Mouse (Mus musculus) limb, embryonic 11.5 days (tissue): Measurements from ENCODE around the gene Dact2. TPM values are rescaled to one million over a fixed set of nuclear protein-coding genes. Genes with fewer than 3 reads are reported as not detected.

ENCODE experiments used
- ATAC-seq: fragments of 200-750 bp; cut with Nextera tagmentation; 2 replicates; pipeline ENCODE4 v1.8.0; 2017; ENCODE audit warnings: low read depth; ENCODE audit not compliant: insufficient number of reproducible peaks, low FRiP score, low TSS enrichment
- DNase-seq: peaks from one replicate; pipeline ENCODE4 v3.0.0-alpha.2; 2015; ENCODE audit warnings: low spot score
- H3K27ac ChIP-seq: fragments of 300-500 bp; sonication (generic); replicated peaks from 2 replicates; pipeline ENCODE4 v1.5.1; 2014; ENCODE audit warnings: low read depth, mild to moderate bottlenecking, low read length
- H3K27me3 ChIP-seq: fragments of 300-500 bp; sonication (generic); 2 replicates; pipeline ENCODE4 v1.6.1; 2014; ENCODE audit warnings: mild to moderate bottlenecking, low read length, mixed read lengths; ENCODE audit not compliant: control insufficient read depth, insufficient read depth
- H3K36me3 ChIP-seq: fragments of 300-500 bp; sonication (generic); 2 replicates; pipeline ENCODE4 v1.6.1; 2014; ENCODE audit warnings: mild to moderate bottlenecking, low read length, moderate library complexity, mixed read lengths; ENCODE audit not compliant: control insufficient read depth, insufficient read depth
- H3K4me1 ChIP-seq: fragments of 300-500 bp; sonication (generic); 2 replicates; pipeline ENCODE4 v1.6.1; 2014; ENCODE audit warnings: low read length, mixed read lengths; ENCODE audit not compliant: control insufficient read depth, insufficient read depth
- H3K4me2 ChIP-seq: fragments of 300-500 bp; sonication (generic); 2 replicates; pipeline ENCODE4 v1.6.1; 2014; ENCODE audit warnings: low read depth, mild to moderate bottlenecking, moderate library complexity; ENCODE audit not compliant: severe bottlenecking
- H3K4me3 ChIP-seq: fragments of 300-500 bp; sonication (generic); 2 replicates; pipeline ENCODE4 v1.5.1; 2014; ENCODE audit warnings: low read depth, low read length
- H3K9ac ChIP-seq: fragments of 300-500 bp; sonication (generic); 2 replicates; pipeline ENCODE4 v1.6.1; 2014; ENCODE audit warnings: mild to moderate bottlenecking, low read length
- H3K9me3 ChIP-seq: fragments of 300-500 bp; sonication (generic); 2 replicates; pipeline ENCODE4 v1.6.1; 2016; ENCODE audit warnings: low read length; ENCODE audit not compliant: control insufficient read depth
- WGBS: fragments of 180-500 bp; shearing (Covaris S2); extraction: QIAGEN DNeasy Blood & Tissue Kit; methylation state at CpG from one replicate; pipeline ENCODE4 v1.1.7; 2014; 5-methylcytosine and 5-hydroxymethylcytosine counted together
- polyA plus RNA-seq: library from polyadenylated mRNA; unstranded; fragments of >200 nt; fragmentation: Nextera tagmentation; extraction: Ambion mirVana; gene quantifications from 2 replicates; pipeline ENCODE4 v1.2.1, GENCODE M21; 2014

The Dact2 gene
- polyA plus RNA-seq, 1 experiment from 2014 or later = 1.3 TPM

DNA sequence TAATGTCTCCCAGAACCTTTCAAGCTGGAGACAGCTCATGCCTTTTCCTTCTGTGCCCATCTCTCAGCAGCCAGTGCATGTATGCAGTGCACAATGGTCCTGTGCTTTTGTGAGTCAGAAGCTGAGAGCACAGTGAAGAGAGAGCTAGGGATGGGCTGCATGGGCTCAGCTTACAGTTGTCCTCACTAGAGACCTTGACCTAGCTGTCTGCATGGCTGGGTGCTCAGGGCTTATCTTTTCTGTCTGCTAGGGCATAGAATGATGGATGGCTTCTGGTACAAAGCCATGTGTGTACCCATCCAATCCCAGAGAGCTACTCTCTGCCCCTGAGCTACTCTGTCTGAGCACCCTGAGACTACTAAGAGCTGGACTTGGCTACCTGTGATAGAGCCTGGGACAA is 17.0 kb downstream of the Dact2 start:
- Histone ChIP-seq H3K4me3 (no peak overlapping the region), H3K4me2 (no peak overlapping the region), H3K27me3 (no peaks in the 10 kb centered on the region), H3K9ac (no peak overlapping the region), H3K36me3 (no peaks in the 10 kb centered on the region), H3K4me1 (0 out of 2 replicates have a peak, but pooled peaks cover 2% of the 10 kb centered on the region), H3K27ac (no peak overlapping the region), H3K9me3 (no peaks in the 10 kb centered on the region)
- DNase-seq (no peak), ATAC-seq (no peak)

- no peaks in the 10 kb centered on the region for H3K36me3 ChIP-seq
Observed at GRCm38 (mm10) chr17:14186176-14186575, 17.9 kb downstream of the Dact2 start.

DNA sequence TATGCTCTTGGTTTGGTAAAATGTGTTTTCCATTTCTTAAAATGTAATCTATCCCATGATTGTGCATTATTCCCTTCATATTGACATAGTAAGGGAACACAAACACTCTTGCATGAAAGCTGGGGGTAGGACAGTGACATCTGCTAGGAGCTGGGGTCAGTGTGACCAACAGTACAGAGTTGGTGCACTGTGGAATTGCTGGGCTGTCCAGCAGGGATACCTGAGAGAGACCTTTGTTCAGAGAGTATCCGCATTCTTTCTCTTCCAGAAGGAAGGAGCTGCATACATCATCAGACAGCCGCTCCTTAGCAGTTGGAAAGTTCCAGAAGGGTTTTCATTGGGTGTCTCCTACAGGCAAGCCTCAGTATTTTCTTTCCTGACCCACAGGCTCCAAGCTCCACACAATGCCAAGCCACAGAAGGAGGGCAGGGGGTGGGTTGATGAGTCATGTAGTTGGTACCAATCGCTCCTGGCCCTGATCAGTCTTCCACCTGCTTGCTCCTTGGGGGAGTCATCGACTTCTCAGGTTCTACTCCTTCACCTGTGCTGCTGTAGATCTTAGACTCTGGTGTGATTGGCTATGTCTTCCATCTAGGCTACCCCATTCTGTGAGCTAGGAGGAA is 19.8 kb downstream of the Dact2 start:
- H3K4me1 ChIP-seq = 0 out of 2 replicates have a peak, but pooled peaks cover 2% of the 10 kb centered on the region
- no peak overlapping the region for H3K4me3 ChIP-seq
- no peak overlapping the region for H3K4me2 ChIP-seq
- no peak overlapping the region for H3K9ac ChIP-seq
- no peaks in the 10 kb centered on the region for H3K9me3 ChIP-seq
- WGBS = 87% methylated on average over 4 of the region's 4 CpGs
- H3K27ac ChIP-seq = no peak overlapping the region
- H3K36me3 ChIP-seq = no peaks in the 10 kb centered on the region
- DNase-seq (no peak), ATAC-seq (no peak)
- H3K27me3 ChIP-seq = no peaks in the 10 kb centered on the region

More at GRCm38 (mm10) chr17:14186176-14186575, 17.9 kb downstream of the Dact2 start:
- Histone ChIP-seq H3K27me3 (no peaks in the 10 kb centered on the region), H3K4me3 (no peak overlapping the region), H3K9me3 (no peaks in the 10 kb centered on the region), H3K27ac (no peak overlapping the region), H3K4me2 (no peak overlapping the region), H3K9ac (no peak overlapping the region), H3K4me1 (0 out of 2 replicates have a peak, but pooled peaks cover 2% of the 10 kb centered on the region)
- 94% methylated on average over 3 of the region's 3 CpGs for WGBS
- ATAC-seq = no peak
- no peak for DNase-seq

GRCm38 (mm10) chr17:14183717-14184116 is 20.4 kb downstream of the Dact2 start:
- Histone ChIP-seq H3K9me3 (no peaks in the 10 kb centered on the region), H3K9ac (no peak overlapping the region), H3K4me3 (no peak overlapping the region), H3K4me2 (no peak overlapping the region), H3K27ac (no peak overlapping the region), H3K36me3 (no peaks in the 10 kb centered on the region), H3K4me1 (0 out of 2 replicates have a peak, but pooled peaks cover 2% of the 10 kb centered on the region), H3K27me3 (no peaks in the 10 kb centered on the region)
- ATAC-seq (no peak), DNase-seq (no peak)
- 81% methylated on average over 4 of the region's 4 CpGs for WGBS

DNA sequence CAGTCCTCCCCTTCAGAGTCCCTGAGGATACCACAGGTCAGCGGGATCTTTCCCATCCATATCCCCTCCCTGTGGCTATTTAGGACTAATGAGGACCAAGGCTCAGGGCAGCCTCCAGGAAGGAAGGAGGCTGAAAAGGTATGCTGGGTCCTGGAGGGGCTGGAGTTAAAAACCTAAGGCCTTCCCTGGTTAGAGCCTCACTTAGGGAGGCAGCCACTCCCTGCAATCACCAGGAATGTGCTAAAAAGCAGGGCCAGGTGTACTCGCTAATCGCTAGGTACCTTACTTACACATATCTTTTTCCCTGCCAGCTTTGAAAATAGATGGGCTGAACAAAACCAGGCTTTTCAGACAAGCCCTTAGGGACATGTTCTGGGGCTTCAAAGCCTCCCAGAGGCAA is 21.2 kb downstream of the Dact2 start:
- H3K27ac ChIP-seq = no peak overlapping the region
- 0 out of 2 replicates have a peak, but pooled peaks cover 2% of the 10 kb centered on the region for H3K4me1 ChIP-seq
- H3K4me3 ChIP-seq = no peak overlapping the region
- H3K9me3 ChIP-seq = no peaks in the 10 kb centered on the region
- no peak overlapping the region for H3K4me2 ChIP-seq
- ATAC-seq (no peak), DNase-seq (no peak)
- no peaks in the 10 kb centered on the region for H3K27me3 ChIP-seq
- 57% methylated on average over 3 of the region's 3 CpGs for WGBS
- H3K9ac ChIP-seq = no peak overlapping the region
- H3K36me3 ChIP-seq = no peaks in the 10 kb centered on the region

GRCm38 (mm10) chr17:14178911-14179310 is 25.2 kb downstream of the Dact2 start:
- no peaks in the 10 kb centered on the region for H3K27me3 ChIP-seq
- ATAC-seq (no peak), DNase-seq (no peak)
- H3K36me3 ChIP-seq = no peaks in the 10 kb centered on the region
- 75% methylated on average over 4 of the region's 4 CpGs for WGBS
- no peaks in the 10 kb centered on the region for H3K9me3 ChIP-seq
- H3K4me1 ChIP-seq = 0 out of 2 replicates have a peak, but pooled peaks cover 2% of the 10 kb centered on the region
- no peak overlapping the region for H3K9ac ChIP-seq
- no peak overlapping the region for H3K27ac ChIP-seq
- H3K4me3 ChIP-seq = no peak overlapping the region
- no peak overlapping the region for H3K4me2 ChIP-seq

DNA sequence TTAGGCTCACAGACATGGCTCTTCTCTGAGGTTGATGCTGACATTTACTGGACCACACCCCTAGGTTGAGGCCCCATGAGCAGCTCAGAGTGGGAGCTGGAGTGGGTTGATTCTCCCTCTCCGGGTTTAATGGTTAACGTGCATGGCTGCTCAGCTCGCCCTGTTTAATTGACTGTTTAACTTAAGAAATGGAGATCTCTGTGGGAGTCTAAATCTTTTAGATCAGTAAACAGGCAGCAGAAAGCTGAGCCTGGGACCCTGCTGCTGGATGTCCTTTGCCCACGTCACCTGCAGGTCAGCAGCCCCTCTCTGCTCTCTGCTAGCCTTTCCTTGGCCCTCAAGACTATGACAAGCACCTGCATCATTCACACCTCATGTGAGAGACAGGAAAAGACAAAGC is 25.6 kb downstream of the Dact2 start:
- 50% methylated on average over 4 of the region's 4 CpGs for WGBS
- no peak overlapping the region for H3K4me2 ChIP-seq
- no peak overlapping the region for H3K4me3 ChIP-seq
- no peaks in the 10 kb centered on the region for H3K9me3 ChIP-seq
- ATAC-seq (no peak), DNase-seq (no peak)
- no peaks in the 10 kb centered on the region for H3K27me3 ChIP-seq
- H3K4me1 ChIP-seq = 0 out of 2 replicates have a peak, but pooled peaks cover 2% of the 10 kb centered on the region
- no peak overlapping the region for H3K27ac ChIP-seq
- H3K9ac ChIP-seq = no peak overlapping the region
- no peaks in the 10 kb centered on the region for H3K36me3 ChIP-seq

- Histone ChIP-seq H3K27me3 (no peaks in the 10 kb centered on the region), H3K9ac (no peak overlapping the region), H3K4me2 (no peak overlapping the region), H3K27ac (no peak overlapping the region), H3K4me1 (0 out of 2 replicates have a peak, but pooled peaks cover under 1% of the 10 kb centered on the region), H3K9me3 (no peaks in the 10 kb centered on the region), H3K36me3 (no peaks in the 10 kb centered on the region), H3K4me3 (no peak overlapping the region)
- no peak for DNase-seq
- ATAC-seq = no peak
- WGBS = 68% methylated on average over 5 of the region's 5 CpGs
Observed at GRCm38 (mm10) chr17:14178049-14178448, 26.1 kb downstream of the Dact2 start.

DNA sequence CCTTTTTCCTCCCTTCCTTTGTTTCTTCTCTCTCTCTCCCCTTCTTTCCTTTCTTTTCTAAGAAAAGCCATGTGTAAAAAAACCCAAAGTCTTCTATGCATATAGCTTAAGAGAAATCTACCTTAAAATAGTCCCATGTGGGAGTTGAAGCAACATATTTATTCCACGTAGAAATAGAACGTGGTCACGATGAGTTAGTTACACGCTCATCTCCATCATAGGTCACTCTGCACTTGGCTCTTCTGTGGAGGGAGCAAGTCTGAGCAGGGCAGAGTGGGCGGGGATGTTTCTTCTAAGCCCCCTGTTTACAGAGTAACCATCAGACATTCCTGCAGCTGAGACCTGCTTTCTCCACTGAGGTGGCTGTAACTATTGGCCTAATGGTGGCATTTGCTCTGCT is 27.1 kb downstream of the Dact2 start:
- WGBS = 74% methylated on average over 5 of the region's 5 CpGs

More for the DNA sequence above, 27.1 kb downstream of the Dact2 start:
- Histone ChIP-seq H3K27ac (no peak overlapping the region), H3K4me1 (no peaks in the 10 kb centered on the region), H3K27me3 (no peaks in the 10 kb centered on the region), H3K4me3 (no peak overlapping the region), H3K9me3 (no peaks in the 10 kb centered on the region), H3K9ac (no peak overlapping the region), H3K36me3 (no peaks in the 10 kb centered on the region), H3K4me2 (no peak overlapping the region)
- ATAC-seq = no peak
- DNase-seq = no peak
